Mouse (Mus musculus) CD4-positive helper T cell, adult 2 months (primary cell): ENCODE measurements around the gene Efcab5.
"Not testable (repeated sequence)": the region's sequence is repeated elsewhere in the genome, so short reads cannot be mapped to it uniquely, and the experiment has no call there.

Experiments used
- DNase-seq: peaks from one replicate; pipeline ENCODE4 v3.0.0-alpha.2; 2012; ENCODE audit warnings: low read depth, missing footprints, low spot score

Efcab5 gene

DNA sequence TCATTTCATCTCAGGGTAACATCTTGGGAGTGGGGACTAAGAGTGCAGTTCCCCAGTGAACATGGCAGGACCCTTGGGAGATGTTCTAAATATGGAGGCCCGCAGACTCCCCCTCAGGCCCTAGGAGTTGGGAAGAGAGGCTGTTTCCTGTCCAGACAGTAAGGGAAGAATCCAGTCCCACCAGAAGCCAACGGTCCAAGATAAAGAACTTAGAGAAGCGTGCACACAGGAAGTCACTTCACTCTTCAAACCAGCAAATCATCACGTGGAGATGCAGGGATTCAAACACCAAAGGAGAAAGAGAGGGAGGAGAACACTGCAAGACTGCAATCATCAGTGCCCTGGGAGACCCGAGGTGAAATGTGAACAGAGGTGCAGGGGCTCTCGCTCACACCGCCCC is 91.8 kb downstream of the Efcab5 start:
- no peak for DNase-seq

DNA sequence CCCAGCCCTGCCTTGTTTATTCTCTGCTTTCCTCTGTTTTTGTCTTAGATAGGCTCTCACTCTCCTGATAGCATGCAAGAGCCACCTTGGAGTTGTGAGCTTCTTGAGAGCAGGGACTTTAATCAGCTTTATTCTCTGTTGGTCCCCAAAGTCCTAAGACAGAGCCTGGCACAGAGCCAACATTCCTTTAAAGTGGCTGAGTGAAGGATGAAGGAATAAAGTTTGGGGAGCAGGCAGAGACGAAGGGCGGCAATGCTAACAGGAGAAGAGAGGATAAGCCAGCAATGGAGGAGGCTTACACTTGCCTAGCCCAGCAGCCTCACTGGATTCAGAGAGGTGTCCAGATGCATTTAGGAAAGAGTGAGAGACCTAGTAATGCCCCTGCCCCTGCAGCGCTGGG is 92.2 kb downstream of the Efcab5 start:
- no peak for DNase-seq

DNA sequence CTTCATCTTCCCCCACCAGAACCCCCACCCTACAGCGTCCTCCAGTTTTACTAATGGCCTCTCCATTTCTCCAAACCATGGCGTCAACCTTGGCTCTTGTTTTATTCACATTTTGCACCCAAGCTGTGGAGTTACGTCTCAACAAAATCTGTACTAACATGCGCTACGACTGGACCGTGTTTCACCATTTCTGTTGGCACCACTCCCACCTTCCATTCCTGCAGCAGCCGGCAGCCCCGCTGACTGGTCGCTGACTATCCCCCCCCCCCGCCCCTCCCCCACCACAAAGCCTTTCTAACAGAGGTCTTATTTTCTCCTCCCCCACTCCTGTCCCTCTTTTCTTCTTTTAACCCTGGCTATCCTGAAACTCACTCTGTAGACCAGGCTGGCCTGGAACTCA is 93.6 kb downstream of the Efcab5 start:
- no peak for DNase-seq

DNA sequence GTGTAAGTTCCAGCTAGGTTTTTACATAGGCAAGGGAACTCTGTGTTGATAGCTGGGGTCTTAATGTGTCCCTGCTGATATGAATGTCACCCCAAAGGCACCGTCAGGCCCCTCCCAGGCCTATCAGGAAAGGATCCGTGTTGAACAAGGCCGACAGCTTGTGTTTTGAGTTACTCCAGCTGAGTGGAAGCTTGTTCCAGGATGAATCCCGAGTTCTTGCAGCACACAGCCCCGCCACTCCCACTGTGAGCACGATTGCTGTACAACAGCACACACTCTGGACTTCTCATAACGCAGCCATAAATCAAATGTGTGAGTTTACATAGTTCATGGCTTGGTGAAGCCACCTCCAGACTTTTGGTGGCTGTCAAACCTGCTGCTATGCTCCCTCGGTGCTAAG is 94.6 kb downstream of the Efcab5 start:
- no peak for DNase-seq

DNA sequence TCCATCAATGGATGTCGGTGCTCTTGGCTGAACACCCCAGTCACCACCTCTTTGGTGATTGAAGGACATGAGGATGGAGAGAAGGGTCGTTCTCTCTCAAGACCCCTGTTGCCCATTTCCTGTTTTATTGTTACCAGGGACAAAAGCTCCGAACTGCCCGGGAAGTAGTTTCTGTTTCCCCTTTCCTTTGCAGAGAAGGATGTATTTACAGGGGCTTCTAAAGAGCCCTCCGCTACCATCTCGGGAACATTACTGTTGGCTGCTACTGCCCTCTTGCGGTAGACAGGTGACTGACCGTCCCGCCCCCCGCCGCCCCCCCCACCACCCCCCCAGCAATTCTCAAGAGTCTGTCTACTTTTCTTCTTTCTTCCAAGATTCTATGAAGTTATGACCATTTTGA is 95.6 kb downstream of the Efcab5 start:
- DNase-seq: peak; percentile 29

DNA sequence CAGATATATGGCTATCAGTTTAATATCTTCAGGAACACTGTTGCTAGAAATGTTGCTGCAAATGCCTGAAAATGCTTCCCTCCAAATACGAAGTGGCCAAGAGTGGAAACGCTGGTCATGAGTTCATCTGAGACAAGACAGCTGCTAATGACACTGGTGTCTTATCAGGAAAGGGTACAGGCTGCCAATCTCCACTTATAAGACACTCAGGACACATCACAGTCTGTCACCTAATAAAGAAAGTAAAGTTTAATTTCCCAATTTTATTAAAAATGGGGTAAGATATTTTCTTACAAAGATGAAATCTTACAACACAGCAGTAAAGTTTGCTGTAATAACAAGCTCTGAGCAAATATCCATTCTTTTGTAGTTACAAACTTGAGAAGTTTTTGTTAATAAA is 99.6 kb downstream of the Efcab5 start:
- DNase-seq: no peak

DNA sequence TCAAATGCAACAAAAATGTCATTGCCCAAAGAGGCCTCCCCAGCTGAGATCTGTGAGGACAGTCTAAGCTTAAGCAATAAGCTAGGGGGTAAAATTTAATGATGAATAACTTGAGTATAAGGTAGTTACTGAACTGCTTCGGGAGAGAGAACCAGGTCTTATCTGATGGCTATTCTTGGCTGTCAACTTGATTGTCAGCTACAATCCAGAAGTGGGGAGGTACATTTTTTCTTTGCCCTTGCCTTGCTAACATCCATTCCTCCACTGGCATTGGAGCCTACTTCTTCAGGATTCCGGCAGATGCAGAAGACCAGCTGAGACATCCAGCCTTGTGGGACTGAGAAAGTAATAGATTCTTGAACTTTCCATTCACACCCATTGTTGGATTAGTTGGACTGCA is 101.8 kb downstream of the Efcab5 start:
- no peak for DNase-seq

DNA sequence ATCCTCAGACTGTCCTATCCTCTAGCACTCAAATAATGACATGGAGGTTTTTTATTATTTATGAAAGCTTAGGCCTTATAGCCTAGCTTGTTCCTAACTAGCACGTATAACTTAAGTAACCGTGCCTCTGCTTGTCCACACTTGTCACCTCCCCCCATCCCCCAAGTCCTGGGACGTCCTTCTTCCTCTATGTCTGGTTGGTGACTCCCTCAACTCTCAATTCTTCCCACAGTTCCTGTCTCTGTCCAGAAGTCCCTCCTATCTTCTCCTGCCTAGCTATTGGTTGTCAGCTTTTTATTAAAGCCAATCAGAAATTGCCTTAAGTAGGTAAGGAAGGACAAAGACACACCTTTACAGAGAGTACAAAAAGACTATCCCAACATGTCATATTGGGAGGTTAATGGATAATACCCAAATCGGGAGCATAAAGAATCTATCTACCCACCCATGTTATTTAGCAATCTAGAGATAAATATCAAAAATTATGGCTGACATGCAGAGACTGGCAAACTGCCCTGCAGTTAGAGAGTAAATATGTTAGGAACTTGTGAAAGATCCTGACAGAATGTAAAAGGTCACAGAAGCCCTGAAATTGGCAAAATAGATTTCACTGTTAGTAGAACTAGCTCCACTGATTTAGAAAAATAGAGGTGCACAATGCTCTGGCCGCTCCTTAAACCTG is 104.6 kb downstream of the Efcab5 start:
- DNase-seq: no peak

DNA sequence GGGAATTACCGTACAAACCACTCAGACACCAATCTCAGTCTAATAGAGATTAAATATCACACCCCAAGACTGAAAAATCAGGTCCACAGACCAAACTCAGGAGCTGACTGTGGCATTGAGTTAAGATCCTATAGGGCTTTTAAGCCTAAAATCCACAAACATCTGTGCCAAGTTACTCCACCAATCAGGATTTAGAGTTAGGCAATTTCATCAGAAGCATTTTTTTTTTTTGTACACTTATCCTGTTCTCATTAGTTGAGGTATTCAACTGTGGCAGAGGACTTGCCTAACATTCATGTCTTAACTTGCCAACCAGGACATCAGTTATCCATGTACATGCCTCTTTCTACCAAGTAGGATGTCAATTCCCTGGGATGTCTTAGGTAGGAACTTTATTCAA is 109.4 kb downstream of the Efcab5 start:
- no peak for DNase-seq

DNA sequence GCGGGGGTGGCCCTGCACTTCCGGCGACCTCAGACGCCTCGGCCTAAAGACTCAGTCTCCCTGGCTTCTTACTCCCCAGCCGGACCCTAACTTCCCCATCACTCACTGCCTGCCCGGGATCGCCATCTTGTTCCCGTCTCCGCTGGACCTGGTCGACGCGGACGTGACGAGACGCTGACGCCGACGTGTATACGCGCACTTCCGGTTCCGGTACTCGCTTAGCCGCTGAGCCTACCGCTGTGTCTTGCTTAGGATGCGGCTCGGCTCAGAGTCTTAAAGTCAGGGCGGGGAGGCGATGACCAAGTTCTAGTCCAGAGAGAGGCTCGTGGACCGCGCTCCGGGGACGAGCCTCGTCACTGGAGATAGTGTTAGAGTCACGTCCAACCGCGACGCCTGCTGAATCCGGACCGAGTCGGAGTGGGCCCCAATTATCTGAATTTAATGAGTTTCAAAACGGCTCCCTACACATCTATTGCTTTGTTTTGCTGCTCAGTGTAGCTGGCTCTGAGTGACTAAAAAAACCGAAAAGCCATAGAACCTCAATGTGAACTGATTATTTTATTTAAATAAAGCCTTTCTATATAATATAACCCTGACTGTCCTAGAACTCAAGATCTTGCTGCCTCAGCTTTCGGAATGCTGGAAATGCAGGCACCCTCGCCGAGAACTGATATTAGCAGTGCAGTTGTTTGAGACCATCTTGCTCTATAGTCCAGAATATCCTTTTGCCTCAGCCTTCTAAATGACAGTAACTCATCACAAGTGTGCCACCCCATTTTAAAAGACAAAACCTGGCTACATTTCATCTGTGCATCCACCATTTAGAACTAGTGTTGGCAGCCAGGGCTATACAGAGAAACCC is 110.3 kb downstream of the Efcab5 start, which contains the start of gene Nsrp1:
Gene Nsrp1, minus strand, starts transcription at position 163 of the 862 bp plus-strand sequence.
- DNase-seq: peak; percentile 94

DNA sequence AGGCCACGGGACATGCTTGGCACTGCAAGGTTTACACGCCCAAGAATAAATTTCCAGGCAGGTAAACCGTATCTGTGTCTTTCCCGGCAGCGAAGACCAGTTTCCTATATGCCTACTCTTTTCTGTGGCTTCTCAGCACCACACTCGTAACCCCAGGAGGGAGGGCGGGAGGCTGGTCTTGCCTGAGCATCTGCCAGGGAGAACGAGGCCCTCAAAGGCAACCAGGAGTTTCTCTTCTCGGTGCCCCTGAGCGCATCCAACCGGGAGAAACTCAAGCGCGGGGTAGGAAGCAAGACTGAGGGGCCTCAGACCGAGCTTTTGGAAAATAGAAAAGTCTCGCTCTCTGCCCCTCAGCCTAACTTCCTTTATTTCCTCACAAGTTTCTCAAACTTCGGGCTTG is 111.0 kb downstream of the Efcab5 start:
- DNase-seq: no peak

DNA sequence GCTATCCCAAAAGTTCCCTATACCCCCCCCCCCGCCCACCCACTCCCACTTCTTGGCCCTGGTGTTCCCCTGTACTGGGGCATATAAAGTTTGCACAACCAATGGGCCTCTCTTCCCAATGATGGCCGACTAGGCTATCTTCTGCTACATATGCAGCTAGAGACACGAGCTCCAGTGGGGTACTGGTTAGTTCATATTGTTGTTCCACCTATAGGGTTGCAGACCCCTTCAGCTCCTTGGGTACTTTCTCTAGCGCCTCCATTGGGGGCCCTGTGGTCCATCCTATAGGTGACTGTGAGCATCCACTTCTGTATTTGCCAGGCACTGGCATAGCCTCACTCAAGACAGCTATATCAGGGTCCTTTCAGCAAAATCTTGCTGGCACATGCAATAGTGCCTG is 111.4 kb downstream of the Efcab5 start:
- DNase-seq: not testable (repeated sequence)

DNA sequence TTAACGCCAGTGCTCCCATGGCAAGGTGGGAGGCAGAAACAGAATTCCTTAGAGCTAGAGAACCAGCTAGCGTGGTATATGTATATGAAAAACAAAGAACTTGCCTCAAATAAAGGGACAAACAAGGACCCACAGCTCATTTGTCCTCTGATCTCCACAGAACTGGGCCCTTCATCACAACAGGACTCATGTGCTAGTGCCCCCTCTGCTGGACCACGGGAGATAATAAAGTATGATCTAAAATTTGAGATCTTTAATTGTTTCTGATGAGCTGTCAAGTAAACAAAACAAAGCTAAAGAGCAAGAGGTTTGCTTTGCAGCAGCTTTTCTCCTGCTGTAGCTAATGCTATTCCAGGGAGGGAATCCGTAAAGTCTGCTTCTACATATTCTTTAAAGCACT is 118.0 kb downstream of the Efcab5 start:
- no peak for DNase-seq

DNA sequence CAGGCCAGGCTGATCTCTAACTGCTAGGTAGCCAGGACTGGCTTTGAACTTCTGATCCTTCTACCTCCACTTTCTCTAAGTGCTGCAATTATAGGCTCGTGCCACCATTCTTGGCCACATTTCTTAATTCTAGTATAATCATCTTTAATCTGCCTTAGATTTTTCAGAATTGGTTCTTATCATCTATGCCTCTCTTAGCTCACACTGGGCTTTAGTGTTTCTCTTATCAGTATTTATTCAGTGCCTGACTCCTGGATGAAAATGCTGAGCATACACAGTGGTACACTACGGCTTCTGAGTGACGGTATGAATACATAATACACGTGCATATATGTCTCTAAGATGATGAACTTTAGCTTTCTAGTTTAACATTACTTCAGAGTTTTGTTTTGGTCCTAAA is 119.9 kb downstream of the Efcab5 start:
- DNase-seq: no peak

DNA sequence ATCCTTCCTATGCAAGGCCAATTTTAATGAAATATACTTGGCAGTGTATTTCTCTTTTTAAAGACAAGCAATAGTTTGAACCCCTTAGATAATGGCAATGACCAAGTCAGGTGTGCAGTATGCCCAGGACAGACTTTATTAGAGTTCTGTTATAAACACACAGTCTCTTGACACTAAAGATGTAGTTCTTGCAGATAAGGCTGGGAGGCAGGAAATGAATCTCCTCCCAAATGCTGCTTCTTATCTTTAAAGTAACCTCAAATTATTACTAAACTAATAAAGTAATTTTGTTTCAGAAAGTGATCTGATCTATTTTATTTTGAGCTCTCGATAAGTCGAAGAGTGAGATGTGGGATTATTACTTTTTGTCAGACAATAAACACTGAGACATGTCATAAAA is 125.4 kb downstream of the Efcab5 start:
- no peak for DNase-seq

DNA sequence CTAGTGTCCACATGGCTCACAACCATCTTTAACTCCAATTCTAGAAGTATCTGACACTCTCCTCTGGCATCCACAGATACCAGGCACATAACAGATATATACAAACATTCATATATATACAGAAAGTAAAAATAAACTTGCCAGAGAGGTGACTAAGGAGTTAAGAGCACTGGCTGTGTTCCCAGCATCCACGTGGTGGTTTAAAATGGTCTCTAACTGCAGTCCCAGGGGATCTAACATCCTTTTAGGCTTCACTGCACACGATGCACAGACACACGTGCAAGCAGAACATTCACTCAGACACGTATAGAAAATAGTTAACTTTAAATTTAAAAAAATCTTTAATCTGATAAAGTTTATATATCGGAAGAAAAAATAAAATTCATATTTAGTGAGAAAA is 126.8 kb downstream of the Efcab5 start:
- DNase-seq: no peak

DNA sequence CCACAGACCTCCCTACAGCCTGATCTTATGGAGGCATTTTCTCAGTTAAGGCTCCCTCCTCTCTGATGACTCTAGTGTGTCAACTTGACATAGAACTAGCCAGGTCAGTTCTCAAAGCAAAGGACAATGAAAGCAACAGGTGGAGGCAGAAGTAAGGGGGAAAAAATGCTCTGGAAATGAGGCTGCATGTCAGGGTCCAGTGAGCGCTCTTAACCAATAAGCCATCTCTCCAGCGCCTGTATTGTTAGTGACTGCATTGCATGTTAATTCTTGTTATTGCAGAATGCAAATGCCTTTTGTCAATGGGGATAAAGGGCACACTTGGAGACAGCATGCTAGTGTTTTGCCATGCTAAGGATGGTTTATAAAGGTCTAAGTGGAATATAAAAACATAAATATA is 146.0 kb downstream of the Efcab5 start:
- DNase-seq: no peak

DNA sequence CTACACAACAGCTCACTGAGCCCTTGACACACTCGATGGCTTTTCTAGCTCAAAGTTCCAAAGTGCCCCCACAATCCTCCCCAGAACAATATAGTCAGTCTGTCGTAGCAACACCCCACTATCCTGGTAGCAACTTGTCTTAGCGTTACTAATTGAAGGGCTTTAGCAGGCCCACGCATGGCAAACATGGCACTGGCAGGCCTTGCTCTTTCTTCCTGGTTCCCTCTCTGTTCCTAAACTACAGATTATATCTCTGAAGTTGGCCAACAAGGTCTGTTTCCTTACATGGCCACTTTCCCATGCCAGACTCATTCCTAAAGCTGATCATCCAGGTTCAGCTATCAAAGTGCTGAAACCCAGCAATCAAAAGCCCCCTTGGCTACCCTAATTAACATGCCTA is 146.9 kb downstream of the Efcab5 start:
- DNase-seq: no peak
